Mouse (Mus musculus) hindbrain, postnatal 0 days (tissue): ENCODE measurements at regions not wholly inside any gene's neighbourhood (a gene's known extent, or its start where the extent isn't known, plus 50 kb on each side); places are given as distances from the start of the nearest gene placed in this dataset.
A peak's percentile ranks its signal among the peaks of the same experiment; 100 is the strongest.

Experiments
- ATAC-seq: fragments of 200-750 bp; cut with Nextera tagmentation; 2 replicates; pipeline ENCODE4 v1.8.0; 2017; ENCODE audit warnings: mild to moderate bottlenecking, moderate TSS enrichment, moderate library complexity
- DNase-seq: peaks from one replicate; pipeline ENCODE4 v3.0.0-alpha.2; 2015; ENCODE audit warnings: low spot score
- H3K27ac ChIP-seq: fragments of 300-500 bp; sonication (generic); 2 replicates; pipeline ENCODE4 v1.5.1; 2014; ENCODE audit warnings: mild to moderate bottlenecking
- H3K27me3 ChIP-seq: fragments of 300-500 bp; sonication (generic); 2 replicates; pipeline ENCODE4 v1.6.1; 2014; ENCODE audit warnings: low read length, mixed read lengths; ENCODE audit not compliant: insufficient read depth
- H3K36me3 ChIP-seq: fragments of 300-500 bp; sonication (generic); 2 replicates; pipeline ENCODE4 v1.6.1; 2014; ENCODE audit warnings: low read length, mixed read lengths; ENCODE audit not compliant: insufficient read depth
- H3K4me1 ChIP-seq: fragments of 300-500 bp; sonication (generic); 2 replicates; pipeline ENCODE4 v1.6.1; 2014; ENCODE audit warnings: antibody characterized with exemption, low read length, mixed read lengths; ENCODE audit not compliant: insufficient read depth
- H3K4me2 ChIP-seq: fragments of 300-500 bp; sonication (generic); 2 replicates; pipeline ENCODE4 v1.6.1; 2014; ENCODE audit warnings: low read depth, mild to moderate bottlenecking, low read length, moderate library complexity, mixed read lengths
- H3K4me3 ChIP-seq: fragments of 300-500 bp; sonication (generic); 2 replicates; pipeline ENCODE4 v1.5.1; 2014; ENCODE audit warnings: low read length
- H3K9ac ChIP-seq: fragments of 300-500 bp; sonication (generic); replicated peaks from 2 replicates; pipeline ENCODE4 v1.6.1; 2014; ENCODE audit warnings: mild to moderate bottlenecking, low read length, moderate library complexity, mixed read lengths
- H3K9me3 ChIP-seq: fragments of 300-500 bp; sonication (generic); 2 replicates; pipeline ENCODE4 v1.6.1; 2016; ENCODE audit warnings: low read length, mixed read lengths
- CTCF ChIP-seq: IDR thresholded peaks from 2 replicates; pipeline ENCODE4 v1.5.1; 2016; ENCODE audit warnings: antibody characterized with exemption, control low read depth, low read depth
- WGBS: fragments of 180-500 bp; shearing (Covaris S2); extraction: QIAGEN DNeasy Blood & Tissue Kit; methylation state at CpG from one replicate; pipeline ENCODE4 v1.1.7; 2014; 5-methylcytosine and 5-hydroxymethylcytosine counted together

DNA sequence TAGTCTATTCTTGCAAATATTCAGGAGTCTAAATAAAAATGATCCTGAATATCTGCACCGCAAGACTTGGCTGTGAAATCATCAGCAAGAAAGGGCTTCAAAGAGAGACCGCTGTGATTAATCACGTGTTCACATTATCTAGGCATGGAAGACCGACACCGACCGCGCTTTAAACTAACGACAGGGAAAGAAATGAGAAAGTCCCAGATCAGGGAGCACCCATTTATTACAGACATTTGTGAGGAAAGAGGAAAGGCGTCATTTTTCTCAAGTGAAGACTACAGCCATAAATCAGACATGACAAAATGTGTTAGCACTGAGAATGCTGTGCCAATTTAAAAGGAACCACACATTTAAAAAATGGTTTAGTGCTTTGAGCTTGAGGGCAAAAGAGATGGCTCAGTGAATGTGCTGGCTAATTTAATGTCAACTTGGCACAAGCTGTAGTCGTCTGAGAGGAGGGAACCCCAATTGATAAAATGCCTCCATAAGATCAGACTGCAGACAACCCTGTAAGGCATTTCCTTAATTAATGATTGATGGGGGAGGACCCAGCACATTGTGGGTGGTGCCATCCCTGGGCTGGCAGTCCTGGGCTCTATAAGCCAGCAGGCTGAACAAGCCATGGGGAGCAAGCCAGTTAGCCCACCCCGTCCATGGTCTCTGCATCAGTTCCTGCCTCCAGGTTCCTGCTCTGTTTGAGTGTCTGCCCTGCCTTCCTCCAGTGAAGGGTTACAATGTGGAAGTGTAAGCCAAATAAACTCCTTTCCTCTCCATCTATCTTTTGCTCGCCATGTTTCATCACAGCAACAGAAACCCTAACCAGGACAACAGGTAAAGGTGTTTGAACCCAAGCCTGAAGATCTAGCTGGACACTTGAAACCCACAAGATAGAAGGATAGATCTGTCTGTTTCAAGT lies 81.5 kb upstream of the Gm47985 start:
- Histone ChIP-seq H3K27ac (no peak overlapping the region), H3K4me3 (no peak overlapping the region), H3K27me3 (no peaks in the 10 kb centered on the region), H3K36me3 (no peaks in the 10 kb centered on the region), H3K4me2 (no peak overlapping the region), H3K9ac (no peak overlapping the region), H3K4me1 (no peaks in the 10 kb centered on the region), H3K9me3 (no peaks in the 10 kb centered on the region)
- TF ChIP-seq CTCF: no peak
- DNase-seq (peak; percentile 33), ATAC-seq (0 out of 2 replicates have a peak, but pooled peaks have one; percentile 34)
- 55% methylated on average over 12 of the region's 12 CpGs for WGBS

DNA sequence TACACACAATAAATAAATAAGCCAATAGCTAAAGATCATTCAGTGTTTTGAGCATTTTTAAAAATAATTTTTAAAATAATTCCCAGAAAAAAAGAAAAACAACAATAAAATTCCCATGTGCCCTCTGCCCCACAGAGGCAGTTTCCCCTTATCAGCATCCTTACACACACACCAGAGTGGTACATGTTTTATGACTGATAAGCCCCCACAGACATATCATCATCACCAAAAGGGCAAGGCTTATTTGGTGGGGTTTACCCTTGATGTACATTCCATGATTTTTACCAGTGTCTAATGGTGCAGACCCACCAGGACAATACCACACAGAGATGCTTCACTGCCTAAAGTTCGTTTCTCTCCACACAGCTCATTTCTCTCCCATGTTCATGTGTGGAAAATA lies 80.8 kb upstream of the Gm47985 start:
- ATAC-seq (no peak), DNase-seq (no peak)
- no peak overlapping the region for H3K9ac ChIP-seq
- H3K4me1 ChIP-seq: no peaks in the 10 kb centered on the region
- no peak for TF ChIP-seq CTCF
- no peaks in the 10 kb centered on the region for H3K9me3 ChIP-seq
- H3K36me3 ChIP-seq: no peaks in the 10 kb centered on the region
- no peaks in the 10 kb centered on the region for H3K27me3 ChIP-seq
- H3K4me2 ChIP-seq: no peak overlapping the region
- WGBS: 78% methylated on average over 1 of the region's 1 CpGs
- H3K4me3 ChIP-seq: no peak overlapping the region
- H3K27ac ChIP-seq: no peak overlapping the region

DNA sequence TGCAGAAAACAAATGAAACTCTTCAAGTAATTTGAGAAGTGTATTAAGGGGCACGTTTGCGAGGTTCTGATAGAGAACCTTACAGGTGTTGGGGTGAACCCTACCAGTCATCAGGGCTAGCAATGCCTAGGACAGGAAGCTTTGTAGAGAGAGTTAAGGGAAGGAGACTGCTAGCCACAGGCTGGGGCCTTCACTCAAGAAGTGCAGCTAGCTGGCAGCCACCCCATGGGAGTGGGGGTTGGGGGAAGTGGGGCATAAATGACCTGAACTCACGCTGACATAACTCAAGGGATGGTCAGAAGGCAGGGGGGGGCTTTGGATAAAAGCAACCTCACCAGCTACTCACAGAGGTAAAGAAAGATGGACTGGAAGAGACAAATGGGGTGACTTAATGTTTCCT lies 80.3 kb upstream of the Gm47985 start:
- DNase-seq: no peak
- TF ChIP-seq CTCF: no peak
- no peaks in the 10 kb centered on the region for H3K9me3 ChIP-seq
- no peaks in the 10 kb centered on the region for H3K36me3 ChIP-seq
- 88% methylated on average over 3 of the region's 3 CpGs for WGBS
- ATAC-seq: no peak
- H3K4me2 ChIP-seq: no peak overlapping the region
- H3K9ac ChIP-seq: no peak overlapping the region
- no peak overlapping the region for H3K27ac ChIP-seq
- no peaks in the 10 kb centered on the region for H3K4me1 ChIP-seq
- H3K27me3 ChIP-seq: no peaks in the 10 kb centered on the region
- H3K4me3 ChIP-seq: no peak overlapping the region

DNA sequence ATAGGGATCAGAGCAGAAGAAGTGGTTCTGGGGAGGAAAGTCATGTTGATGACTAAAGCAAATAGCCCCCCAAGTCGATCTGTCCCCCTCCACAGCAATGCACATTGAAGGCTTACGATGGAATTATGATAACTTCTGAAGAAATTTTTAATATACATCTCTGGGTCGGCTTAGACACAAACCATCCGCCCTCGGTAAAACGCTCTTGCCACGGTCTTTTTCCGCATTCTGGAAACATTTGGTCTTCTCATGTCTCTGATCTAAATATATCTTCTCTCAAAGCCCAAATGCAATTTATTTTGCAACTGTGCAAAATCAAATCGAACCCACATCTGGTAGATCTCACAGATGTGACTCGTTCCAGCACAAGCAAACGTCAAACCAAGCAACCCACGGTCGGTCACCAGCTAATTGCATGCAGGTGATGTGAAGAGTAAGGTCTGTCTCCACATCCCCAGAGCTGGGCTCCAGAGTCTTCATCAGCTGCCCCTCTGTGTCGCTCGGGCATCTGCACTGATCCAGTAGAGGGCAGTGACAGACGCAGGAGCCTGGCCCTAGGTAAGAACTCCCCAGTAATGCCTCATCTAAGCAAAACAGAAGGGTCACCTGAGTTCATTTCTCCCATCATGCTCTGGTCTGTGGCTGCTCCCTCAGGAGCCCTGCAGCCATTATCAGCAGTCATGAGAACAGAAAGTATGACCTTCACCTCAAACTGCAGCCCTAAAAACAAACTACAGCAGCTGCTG lies 79.5 kb upstream of the Gm47985 start:
- no peaks in the 10 kb centered on the region for H3K36me3 ChIP-seq
- no peak overlapping the region for H3K4me3 ChIP-seq
- H3K27ac ChIP-seq: no peak overlapping the region
- no peak overlapping the region for H3K9ac ChIP-seq
- H3K9me3 ChIP-seq: no peaks in the 10 kb centered on the region
- 84% methylated on average over 16 of the region's 16 CpGs for WGBS
- DNase-seq (no peak), ATAC-seq (0 out of 2 replicates have a peak, but pooled peaks have one; percentile 13)
- H3K4me1 ChIP-seq: no peaks in the 10 kb centered on the region
- no peaks in the 10 kb centered on the region for H3K27me3 ChIP-seq
- no peak overlapping the region for H3K4me2 ChIP-seq
- TF ChIP-seq CTCF: no peak

DNA sequence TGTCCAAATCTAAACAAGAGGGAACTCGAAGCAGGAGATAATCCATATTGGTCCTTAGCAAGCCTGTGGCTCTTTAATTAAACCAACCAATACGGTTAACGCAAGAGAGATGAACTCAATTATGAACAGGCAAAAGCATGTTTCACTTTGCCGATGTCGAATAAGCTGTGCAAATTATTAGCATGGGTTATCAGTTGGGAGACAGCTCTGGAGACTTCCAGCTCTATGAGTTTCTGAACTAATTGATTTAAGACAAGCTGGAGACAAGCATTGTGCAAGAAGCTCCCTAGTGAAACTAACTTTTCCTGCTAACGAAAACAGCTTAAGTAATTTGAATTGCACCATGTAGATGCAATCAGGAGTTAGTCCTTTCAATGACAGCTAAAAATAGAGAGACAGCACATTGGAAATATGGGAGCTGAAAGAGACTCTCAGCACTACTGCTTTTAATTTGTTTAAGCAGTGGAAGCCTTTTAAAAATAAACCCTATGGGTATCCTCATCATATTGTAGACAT lies 78.8 kb upstream of the Gm47985 start:
- Histone ChIP-seq H3K4me3 (no peak overlapping the region), H3K9me3 (no peaks in the 10 kb centered on the region), H3K36me3 (no peaks in the 10 kb centered on the region), H3K9ac (no peak overlapping the region), H3K4me2 (no peak overlapping the region), H3K27ac (no peak overlapping the region), H3K27me3 (no peaks in the 10 kb centered on the region), H3K4me1 (no peaks in the 10 kb centered on the region)
- DNase-seq (peak; percentile 16), ATAC-seq (peak; percentile 61; the same call in 1 of the 2 replicates)
- 67% methylated on average over 6 of the region's 6 CpGs for WGBS
- TF ChIP-seq CTCF: no peak

DNA sequence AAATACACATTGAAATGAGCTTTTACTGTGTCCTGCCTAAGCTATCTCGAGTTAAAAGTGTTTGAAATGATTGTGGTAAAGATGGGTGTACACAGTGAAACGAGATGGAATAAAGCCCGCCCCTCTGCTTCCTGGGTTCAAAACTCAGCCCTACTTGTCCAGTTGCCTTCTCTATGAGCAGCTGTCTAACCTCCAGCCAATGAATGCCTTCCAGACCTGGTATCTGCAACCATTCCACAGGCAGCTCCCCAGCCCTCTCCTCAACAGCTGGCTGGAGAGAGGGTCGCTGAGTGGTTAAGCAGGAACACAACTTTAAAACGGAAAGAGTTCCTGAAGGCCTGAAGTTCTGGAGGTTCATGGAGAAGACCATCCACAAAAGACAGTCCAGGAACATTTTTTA lies 78.0 kb upstream of the Gm47985 start:
- Histone ChIP-seq H3K4me1 (no peaks in the 10 kb centered on the region), H3K4me3 (no peak overlapping the region)
- ATAC-seq: no peak

More for the DNA sequence above, 78.0 kb upstream of the Gm47985 start:
- no peak for DNase-seq
- Histone ChIP-seq H3K27ac (no peak overlapping the region), H3K27me3 (no peaks in the 10 kb centered on the region), H3K36me3 (no peaks in the 10 kb centered on the region), H3K9ac (no peak overlapping the region), H3K4me2 (no peak overlapping the region), H3K9me3 (no peaks in the 10 kb centered on the region)
- no peak for TF ChIP-seq CTCF
- WGBS: 88% methylated on average over 5 of the region's 5 CpGs
